Mouse (Mus musculus) thymus, postnatal 0 days (tissue): ENCODE results near the gene Enpp3. TPM values are rescaled to one million over a fixed set of nuclear protein-coding genes. Genes with fewer than 3 reads are reported as not detected.

Source experiments
- DNase-seq: peaks from one replicate; pipeline ENCODE4 v3.0.0-alpha.2; 2015; ENCODE audit warnings: low spot score
- polyA plus RNA-seq: library from polyadenylated mRNA; unstranded; fragments of >200 nt; fragmentation: Nextera tagmentation; extraction: Ambion mirVana; gene quantifications from 2 replicates; pipeline ENCODE4 v1.2.1, GENCODE M21; 2015

Gene Enpp3
- polyA plus RNA-seq, 1 experiment from 2014 or later: 1.4 TPM

DNA sequence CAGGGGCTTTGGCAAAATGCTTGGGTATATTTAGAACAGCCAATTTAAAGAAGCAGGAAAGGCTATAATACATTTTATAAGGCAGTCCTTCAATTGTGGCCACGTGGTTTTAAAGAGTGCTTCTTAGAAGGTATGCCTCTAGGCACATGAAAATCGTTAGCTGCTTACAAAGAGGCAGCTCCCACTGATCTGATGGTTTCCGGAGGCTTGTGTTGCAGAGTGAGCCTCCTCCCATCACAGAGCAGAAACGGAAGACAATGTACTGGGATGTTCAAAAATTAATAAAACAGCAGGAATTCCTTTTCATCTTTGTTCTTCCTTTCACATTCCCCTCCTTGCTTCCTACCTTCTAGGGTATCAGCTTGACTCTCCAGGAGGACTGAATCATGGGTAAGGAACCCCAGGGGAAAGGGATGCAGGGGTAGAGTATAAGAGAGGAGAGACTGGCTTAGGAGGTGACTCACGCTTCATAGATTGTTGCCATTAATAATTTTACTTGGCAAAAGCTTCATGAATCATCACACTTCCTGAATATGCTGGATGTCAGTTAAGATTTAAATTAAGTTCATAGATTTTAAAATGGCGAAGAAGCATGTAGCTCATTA is 77.4 kb downstream of the Enpp3 start:
- no peak for DNase-seq

DNA sequence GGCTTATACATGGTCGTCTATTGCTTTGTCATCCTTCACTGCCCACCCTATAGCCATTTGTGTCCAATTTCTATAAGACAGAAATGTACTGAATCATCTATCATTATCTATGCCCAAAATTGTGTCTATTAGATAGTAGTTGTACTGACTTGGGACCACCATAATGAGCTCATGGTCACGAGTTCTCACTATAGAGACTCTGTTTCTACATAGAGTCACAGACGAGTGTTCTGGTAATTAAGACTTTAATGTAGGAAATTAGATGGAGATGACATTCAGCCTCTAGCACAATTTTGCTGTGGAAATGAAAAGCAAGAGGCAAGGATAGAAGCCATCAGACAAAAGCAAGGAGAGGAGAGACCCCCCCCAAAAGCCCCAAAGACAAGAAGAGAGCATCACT is 78.0 kb downstream of the Enpp3 start:
- no peak for DNase-seq

DNA sequence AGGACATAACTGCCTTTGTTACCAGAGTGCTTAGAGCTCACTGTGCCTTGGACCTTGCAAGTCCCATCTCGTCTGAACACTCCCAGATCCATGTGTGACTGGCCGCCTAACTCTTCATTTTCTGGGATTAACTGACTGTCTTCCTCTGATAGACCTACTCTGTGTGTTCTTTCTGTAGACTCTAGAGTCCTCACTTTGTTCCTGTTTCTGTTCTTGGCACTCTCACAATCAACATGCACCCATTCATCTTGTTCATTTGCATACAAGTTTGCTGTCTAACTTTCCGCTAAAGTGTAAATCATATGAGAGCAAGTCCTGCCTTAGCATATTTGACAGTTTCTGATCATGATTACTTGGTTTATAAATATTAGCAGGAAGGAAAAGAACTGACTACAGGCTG is 79.4 kb downstream of the Enpp3 start:
- no peak for DNase-seq

DNA sequence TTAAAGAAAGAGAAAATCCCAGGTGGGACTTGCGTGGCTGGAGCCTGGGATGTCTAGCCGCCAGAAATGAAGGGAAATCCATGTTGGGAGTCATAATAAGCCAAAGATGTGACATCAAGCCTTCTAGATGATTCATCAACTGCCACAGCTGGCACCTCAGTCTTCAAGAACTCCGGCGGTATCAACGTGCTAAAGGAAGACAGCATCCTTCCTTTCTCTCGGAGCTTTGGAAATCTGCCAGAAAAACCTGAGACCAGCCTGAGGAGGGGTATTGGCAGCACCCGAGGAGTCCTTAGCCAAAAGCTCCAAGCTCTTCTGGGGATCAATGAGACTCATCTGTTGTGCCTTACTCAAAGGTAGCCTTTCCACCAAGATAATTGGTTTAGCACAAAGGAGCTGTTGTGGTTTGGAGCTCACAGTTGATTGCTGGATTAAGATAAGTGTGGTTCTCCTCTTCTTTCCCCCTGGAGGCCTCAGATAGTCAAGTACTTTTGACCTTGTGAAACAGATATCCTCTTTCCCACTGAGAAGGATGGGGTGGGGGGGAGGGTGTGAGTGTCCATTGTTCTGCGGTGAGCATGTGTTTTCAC is 84.2 kb downstream of the Enpp3 start:
- no peak for DNase-seq

DNA sequence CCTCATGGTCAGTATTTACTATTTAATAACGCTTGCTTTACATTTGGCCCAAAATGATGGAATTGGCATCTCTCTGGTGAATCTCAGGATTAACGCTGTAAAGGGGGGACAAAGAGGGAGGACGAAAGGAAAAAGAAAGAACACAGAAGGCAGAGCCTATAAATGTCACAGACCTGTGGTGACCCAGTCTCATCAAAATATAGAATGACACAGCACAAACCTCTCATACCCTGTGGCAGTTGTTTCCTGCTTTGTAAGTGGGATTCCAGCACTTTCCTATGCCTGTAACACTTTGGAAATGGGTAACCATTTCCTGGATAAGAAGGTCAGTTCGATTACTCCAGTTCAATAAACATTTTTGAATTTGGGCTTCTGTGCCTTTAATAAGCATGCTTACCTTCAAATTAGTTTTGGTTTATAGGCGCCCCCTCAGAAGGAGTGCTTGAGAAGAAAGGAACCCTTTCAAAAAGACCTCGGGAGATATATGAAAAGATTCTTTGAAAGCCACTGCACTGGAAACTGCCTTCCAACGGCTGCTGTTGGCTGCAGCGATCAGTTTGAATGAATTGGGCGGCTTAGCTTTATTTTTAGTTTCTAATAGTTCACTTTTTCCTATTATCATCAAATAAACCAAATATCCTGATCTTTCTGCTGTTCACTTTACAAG is 87.6 kb downstream of the Enpp3 start:
- no peak for DNase-seq

DNA sequence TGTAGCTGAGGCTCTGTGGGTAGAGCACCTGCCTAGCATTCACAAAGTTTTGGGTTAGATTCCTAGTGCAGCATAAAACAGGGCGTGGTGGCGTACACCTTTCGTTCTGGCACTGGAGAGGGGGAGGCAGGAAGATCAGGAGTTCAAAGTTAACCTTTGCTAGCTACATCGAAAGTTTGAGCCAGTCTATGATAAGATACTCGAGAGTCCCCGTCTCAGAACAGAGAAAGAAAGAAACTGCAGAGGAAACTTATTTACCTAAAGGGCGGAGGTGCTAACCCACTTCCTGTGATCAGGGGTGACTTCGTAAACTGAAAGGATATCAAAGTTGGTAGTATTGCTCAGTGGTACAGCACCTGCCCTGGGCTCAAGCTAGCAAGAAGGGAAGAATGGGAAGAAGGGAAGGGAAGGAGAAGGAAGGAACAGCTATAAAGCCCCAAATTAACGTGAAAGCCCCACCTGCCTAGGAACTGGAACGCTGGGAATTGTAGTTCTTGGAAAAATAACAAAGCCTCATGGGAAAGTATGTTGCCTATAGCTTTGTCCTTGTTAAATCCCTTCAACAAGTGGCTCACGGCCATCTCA is 88.3 kb downstream of the Enpp3 start:
- peak; percentile 73 for DNase-seq

DNA sequence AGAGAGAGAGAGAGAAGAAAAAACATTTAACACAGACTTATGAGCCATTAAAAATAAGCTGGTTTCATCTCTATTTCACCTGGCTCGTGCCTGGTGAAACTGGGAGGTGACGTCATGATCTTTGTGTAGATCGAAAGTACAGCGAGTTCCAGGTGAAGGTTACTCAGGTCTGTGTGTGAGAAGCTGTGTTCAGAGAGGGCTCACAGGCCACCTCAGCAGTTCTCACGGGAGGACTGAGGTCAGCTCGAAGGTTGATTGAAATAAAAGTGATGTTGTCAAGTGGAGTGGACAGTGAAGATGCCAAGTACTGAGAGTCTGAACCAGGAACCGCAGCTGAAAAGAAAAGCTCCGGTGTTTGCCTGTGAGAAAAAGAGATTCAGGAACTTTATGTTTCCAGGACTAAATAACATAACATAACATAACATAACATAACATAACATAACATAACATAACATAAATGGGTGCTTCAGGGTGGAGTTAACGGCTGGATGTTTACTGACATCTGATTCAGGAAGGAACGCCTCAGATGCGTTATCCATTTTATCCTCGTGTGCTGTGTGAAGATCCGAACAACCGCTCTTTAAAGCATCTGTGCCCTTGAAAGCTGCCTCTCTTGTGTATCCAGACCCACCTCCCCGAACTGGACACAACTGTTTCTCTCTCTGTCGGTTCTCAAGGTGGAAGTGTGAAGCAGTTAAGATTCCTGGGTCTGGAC is 88.9 kb downstream of the Enpp3 start:
- DNase-seq: peak; percentile 3

DNA sequence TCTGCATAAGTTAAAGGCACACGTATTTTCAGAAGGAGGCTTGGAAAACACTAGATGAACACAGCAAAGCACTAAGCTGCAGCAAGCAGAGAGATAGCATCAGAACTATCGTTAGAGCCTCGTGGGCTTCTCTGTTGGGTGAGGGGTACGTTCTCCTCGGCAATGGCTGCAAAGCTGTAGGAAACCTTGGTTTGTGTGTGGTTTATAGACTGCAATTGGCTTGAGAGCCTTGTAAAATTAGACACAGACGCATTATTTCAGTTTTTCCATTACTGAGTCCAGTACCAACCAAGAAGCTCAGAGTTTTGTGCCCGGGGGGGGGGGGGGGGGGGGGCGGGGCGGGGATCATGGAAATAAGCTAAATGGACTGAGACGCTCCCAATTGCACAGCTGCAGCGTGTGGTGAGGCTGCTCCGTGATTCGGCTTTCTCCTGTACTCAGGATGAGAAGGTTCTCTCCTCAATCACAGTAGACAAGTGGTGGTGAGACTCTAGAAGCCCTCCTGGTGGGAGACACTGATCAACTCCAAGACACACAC is 99.6 kb downstream of the Enpp3 start:
- DNase-seq: no peak

DNA sequence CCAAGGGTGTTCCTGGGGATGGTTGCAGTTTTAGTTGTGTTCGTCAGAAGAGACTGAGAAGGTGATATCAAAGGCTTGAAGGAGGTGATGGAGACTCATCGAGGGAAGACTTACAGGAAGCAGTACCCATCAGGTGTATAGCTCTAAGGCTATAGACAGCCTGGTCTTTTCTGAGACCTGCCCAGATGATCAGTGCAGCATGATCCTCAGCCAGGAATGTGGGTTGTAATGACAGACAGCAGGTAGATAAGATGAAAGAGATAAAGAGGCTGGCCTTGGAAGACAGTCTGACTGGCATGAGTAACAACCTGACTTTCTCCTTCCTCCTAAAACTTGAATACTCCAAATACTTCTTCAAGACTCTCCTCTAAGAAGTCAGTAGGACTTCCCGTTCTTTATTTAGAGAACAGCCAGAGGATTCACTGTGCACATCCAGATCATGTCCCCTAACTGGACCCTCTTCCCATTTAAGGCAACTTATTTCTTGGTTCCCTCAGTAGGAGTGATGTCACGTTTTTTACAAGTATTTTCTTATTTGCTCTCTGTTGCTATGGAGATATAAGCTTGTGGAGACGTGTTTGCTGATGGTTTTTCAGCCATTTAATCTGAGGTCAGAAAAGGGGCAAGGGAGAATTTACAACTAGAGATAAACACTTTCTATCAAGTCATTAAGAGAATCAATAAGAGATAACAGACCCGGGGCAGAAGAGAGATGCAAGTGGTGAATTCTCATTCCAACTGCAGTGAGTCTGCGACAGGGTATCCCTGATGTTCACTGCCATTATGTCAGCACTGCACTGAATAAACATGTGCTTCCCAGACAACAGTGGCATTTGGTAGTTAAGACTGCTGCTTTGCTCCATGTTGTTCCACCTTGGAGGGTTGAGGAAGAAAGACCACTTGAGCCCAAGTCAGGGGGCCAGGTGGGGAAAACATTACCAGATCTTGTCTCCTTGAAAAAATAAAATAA is 101.1 kb downstream of the Enpp3 start:
- DNase-seq: no peak

DNA sequence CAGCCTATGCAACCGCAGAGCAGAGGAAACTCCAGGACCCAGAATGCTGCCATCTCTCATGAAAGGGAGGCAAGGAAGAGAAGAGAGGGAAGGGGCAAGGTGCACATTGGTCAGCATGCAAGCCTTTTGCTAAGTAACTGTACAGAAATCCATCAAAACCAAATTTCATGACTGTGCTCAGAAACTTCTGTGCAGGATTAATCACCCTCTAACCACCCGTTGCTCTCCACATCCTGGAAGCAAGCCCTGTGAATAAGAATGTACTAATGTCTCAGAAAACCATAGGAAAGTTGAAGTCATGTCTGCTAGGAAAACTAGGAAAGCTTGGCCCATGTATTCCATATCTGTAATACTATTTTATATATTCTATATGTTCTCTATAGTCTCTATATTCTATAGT is 103.5 kb downstream of the Enpp3 start:
- no peak for DNase-seq

DNA sequence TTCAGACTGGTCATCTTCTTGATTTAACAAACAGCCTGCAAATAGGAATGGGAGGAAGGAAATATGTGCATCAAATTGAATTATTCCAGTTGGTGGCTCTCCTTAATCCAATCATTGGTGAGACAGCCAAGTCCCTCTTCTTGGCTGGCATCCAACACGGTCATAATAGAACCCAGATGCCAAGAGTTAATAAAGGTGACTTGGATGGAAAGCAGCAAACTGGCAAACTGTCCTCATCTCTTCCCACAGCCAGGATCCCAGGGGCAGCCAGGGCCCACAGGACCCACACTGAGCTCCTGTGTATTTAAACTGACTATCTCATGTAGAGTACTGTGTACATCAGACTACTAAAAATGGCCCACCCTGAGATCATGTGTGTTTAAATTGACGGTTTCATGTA is 104.2 kb downstream of the Enpp3 start:
- DNase-seq: no peak

DNA sequence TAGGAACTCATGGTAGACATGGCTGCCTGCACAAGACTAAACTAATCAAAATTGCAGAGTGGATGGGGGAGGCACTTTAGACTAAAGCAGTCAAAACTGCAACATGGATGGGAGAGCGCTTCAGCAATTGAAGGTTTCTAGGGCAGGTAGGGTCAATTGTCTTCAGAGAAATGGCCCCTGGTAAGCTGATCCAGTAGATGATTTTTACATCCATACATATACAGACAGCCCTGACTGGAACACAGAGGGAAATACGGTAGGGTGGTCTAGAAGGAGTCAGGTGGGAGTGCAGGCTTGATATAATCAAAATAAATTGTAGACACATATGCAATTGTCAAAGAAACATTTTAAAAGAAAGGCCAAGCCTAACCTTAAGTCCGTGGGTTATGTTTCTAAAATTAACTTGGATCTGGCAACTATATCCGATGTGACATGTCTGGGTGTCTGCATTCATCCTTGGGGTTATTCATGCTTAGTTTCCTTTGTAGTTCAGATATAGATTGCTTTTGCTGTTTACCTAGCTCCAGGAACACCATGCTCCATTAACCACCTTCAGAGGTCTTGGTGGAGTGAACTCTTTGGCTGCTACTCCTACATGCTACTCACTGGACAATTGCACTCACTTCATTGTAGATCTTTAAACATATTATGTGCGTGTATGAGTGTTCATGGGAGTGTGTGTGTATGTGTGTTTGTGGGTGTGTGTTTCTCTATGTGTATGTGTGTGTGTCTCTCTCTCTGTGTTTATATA is 107.4 kb downstream of the Enpp3 start:
- DNase-seq: no peak

DNA sequence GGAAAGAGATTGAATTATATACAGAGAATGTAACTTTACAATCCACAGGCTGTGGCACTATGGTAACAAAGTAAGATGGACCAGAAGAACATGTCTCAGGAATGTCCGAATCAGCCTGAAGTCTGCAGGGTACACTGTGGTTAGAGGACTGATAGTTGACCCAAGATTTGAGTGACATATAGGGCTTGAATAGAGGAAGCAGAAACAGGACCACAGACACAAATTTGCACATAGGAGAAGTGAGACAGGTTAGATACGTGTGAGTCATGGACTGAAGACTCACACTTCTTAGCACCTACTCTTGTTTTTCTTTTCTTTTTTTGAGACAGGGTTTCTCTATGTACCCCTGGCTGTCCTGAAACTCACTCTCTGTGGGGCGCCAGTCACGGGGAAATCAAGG is 115.1 kb downstream of the Enpp3 start:
- no peak for DNase-seq

DNA sequence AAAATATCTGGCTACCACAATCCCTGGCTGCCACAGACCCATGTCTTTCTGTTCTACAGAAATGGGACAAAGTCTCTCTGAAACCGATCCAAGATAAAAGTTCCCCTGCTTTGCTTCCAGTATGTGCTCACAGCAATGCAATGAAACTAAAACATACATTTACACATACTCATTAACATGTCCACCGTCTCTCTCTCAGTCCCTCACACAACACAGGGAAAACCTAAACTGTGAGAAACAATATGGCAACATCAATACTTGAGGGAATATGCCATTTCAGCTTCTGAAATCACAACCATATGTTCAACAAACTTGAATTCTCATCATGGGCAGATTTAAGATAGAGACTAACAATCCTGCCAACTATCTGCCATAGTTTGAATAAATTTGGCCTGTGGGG is 117.4 kb downstream of the Enpp3 start:
- DNase-seq: no peak

Other genes starting within 250 kb of the Enpp3 start
- gene Ccn2, start 247.4 kb downstream of the Enpp3 start, polyA plus RNA-seq: 0.81 and 0.95 TPM in 2 replicates
- 0.86 and 1.1 TPM in 2 replicates for gene Enpp1, start 130.7 kb downstream of the Enpp3 start, polyA plus RNA-seq
- gene Med23, start 27.2 kb upstream of the Enpp3 start, polyA plus RNA-seq: 10.2 and 12.2 TPM in 2 replicates
- 3.4 and 9.2 TPM in 2 replicates for gene Arg1, start 84.7 kb upstream of the Enpp3 start, polyA plus RNA-seq